Mouse (Mus musculus) frontal cortex, adult (tissue): ENCODE results near the gene 1110059E24Rik.
"Not testable (repeated sequence)": the region's sequence is repeated elsewhere in the genome, so short reads cannot be mapped to it uniquely, and the experiment has no call there.

ENCODE experiments used
- ATAC-seq: cut with Nextera tagmentation; 2 replicates; pipeline ENCODE4 v1.9.2; 2017; ENCODE audit warnings: mild to moderate bottlenecking, moderate library complexity, mixed read lengths; ENCODE audit not compliant: low TSS enrichment

The 1110059E24Rik gene

GRCm38 (mm10) chr19:21626271-21626988, 26.3 kb downstream of the 1110059E24Rik start:
- no peak for ATAC-seq

GRCm38 (mm10) chr19:21624148-21624535, 28.6 kb downstream of the 1110059E24Rik start:
- ATAC-seq, result no peak

- no peak for ATAC-seq
These were observed 29.2 kb downstream of the 1110059E24Rik start for GRCm38 (mm10) chr19:21623410-21624147.

- no peak for ATAC-seq
These were observed 37.0 kb downstream of the 1110059E24Rik start for GRCm38 (mm10) chr19:21615801-21616200.

- ATAC-seq, result no peak
These were observed 40.8 kb downstream of the 1110059E24Rik start for GRCm38 (mm10) chr19:21611725-21612575.

GRCm38 (mm10) chr19:21611297-21611696, 41.5 kb downstream of the 1110059E24Rik start:
- ATAC-seq, result no peak

- ATAC-seq, result peak; percentile 85
These were observed 42.5 kb downstream of the 1110059E24Rik start for GRCm38 (mm10) chr19:21610240-21610639.

GRCm38 (mm10) chr19:21605294-21605693, 47.5 kb downstream of the 1110059E24Rik start:
- no peak for ATAC-seq

- no peak for ATAC-seq
These were observed 48.9 kb downstream of the 1110059E24Rik start for GRCm38 (mm10) chr19:21603836-21604235.

GRCm38 (mm10) chr19:21601541-21602101, 51.2 kb downstream of the 1110059E24Rik start:
- ATAC-seq, result no peak

- ATAC-seq, result peak; percentile 44; the same call in 1 of the 2 replicates
These were observed 54.0 kb downstream of the 1110059E24Rik start for GRCm38 (mm10) chr19:21598659-21599352.

GRCm38 (mm10) chr19:21594676-21595075, 58.1 kb downstream of the 1110059E24Rik start:
- no peak for ATAC-seq

GRCm38 (mm10) chr19:21592216-21592615, 60.6 kb downstream of the 1110059E24Rik start:
- not testable (repeated sequence) for ATAC-seq

- no peak for ATAC-seq
These were observed 62.9 kb downstream of the 1110059E24Rik start for GRCm38 (mm10) chr19:21589888-21590287.

- no peak for ATAC-seq
These were observed 65.2 kb downstream of the 1110059E24Rik start for GRCm38 (mm10) chr19:21587593-21587992.

- ATAC-seq, result no peak
These were observed 66.2 kb downstream of the 1110059E24Rik start for GRCm38 (mm10) chr19:21586546-21586945.

- no peak for ATAC-seq
These were observed 66.9 kb downstream of the 1110059E24Rik start for GRCm38 (mm10) chr19:21585868-21586267.

- ATAC-seq, result no peak
These were observed 68.8 kb downstream of the 1110059E24Rik start for GRCm38 (mm10) chr19:21583986-21584385.

GRCm38 (mm10) chr19:21583523-21583984, 69.2 kb downstream of the 1110059E24Rik start:
- ATAC-seq, result no peak

- ATAC-seq, result no peak
These were observed 71.4 kb downstream of the 1110059E24Rik start for GRCm38 (mm10) chr19:21581404-21581803.

- no peak for ATAC-seq
These were observed 72.9 kb downstream of the 1110059E24Rik start for GRCm38 (mm10) chr19:21579896-21580295.
